In genomic region chr8:91531971-91532370, GRCm38 (mm10) we compare ENCODE assay signal across 9 mouse cellular contexts.
DNase-seq lines count a peak whose midpoint lies in the region; ATAC-seq and TF ChIP-seq lines count a peak whose summit lies in the region.
"Had no signal": no experiment of that assay in that cellular context is flagged by ENCODE, and none has a peak within 500 bp of the region (broad histone marks: within the 10 kb centered on the region; RNA-seq: fewer than 3 reads in every experiment).

No protein-coding gene starts in this region.

- H3K4me2 ChIP-seq in lung, postnatal 0 days (replicated peaks; ENCODE audit: low read depth, low read length) = no peak overlapping the region
- H3K4me2 ChIP-seq: limb, embryonic 15.5 days had no signal

- H3K4me1 ChIP-seq in ES-Bruce4 (ENCODE audit: control insufficient read depth, insufficient read depth, low read length) = no peaks in the 10 kb centered on the region
- H3K4me1 ChIP-seq in lung, postnatal 0 days (ENCODE audit: insufficient read depth, low read depth, low read length) = no peaks in the 10 kb centered on the region; the same call in 1 of the 2 replicates

- H3K9me3 ChIP-seq in ES-Bruce4 (replicated peaks; ENCODE audit: control insufficient read depth, insufficient read depth, low read length, poor library complexity, severe bottlenecking) = no peaks in the 10 kb centered on the region
- H3K9me3 ChIP-seq in lung, postnatal 0 days (ENCODE audit: low read length) = no peaks in the 10 kb centered on the region
- H3K9me3 ChIP-seq: limb, embryonic 15.5 days had no signal

- WGBS in lung, postnatal 0 days = 26% methylated on average over 8 of the region's 8 CpGs

- no peak for TF ChIP-seq POLR2A in ES-Bruce4 (IDR thresholded peaks at IDR 0.05; ENCODE audit: insufficient read depth, low read length)

- H3K9ac ChIP-seq in ES-Bruce4 (ENCODE audit: low read depth, poor library complexity, severe bottlenecking) = no peak overlapping the region
- no peak overlapping the region for H3K9ac ChIP-seq in lung, postnatal 0 days (replicated peaks; ENCODE audit: low read depth)
- H3K9ac ChIP-seq: limb, embryonic 15.5 days had no signal

- ATAC-seq in lung, postnatal 0 days = peak; percentile 44

- no peak overlapping the region for H3K4me3 ChIP-seq in ES-Bruce4 (ENCODE audit: low read depth, low read length)
- no peak overlapping the region for H3K4me3 ChIP-seq in lung, postnatal 0 days (ENCODE audit: low read depth, low read length)
- H3K4me3 ChIP-seq: limb, embryonic 15.5 days had no signal

- DNase-seq in adrenal gland, adult 2 months = peak; percentile 81
- DNase-seq in embryo, embryonic 11 days = peak; percentile 84
- DNase-seq in heart, adult 9 months (ENCODE audit: low spot score in 2 of 2) = peak; percentile 44 to 69
- peak; percentile 71 for DNase-seq in layer of hippocampus, adult 11-12 months (ENCODE audit: low spot score)
- peak; percentile 76 for DNase-seq in lung, postnatal 0 days (ENCODE audit: low spot score)
- peak; percentile 71 to 83 for DNase-seq in right cerebral cortex, postnatal 10 days (ENCODE audit: low spot score in 2 of 2)
- peak; percentile 48 to 81 for DNase-seq in urinary bladder, postnatal 4 days (ENCODE audit: low spot score in 2 of 2)

- peak; percentile 81 for TF ChIP-seq CTCF in ES-Bruce4 (IDR thresholded peaks at IDR 0.05; ENCODE audit: low read depth, low read length)
- TF ChIP-seq CTCF in lung, postnatal 0 days (IDR thresholded peaks at IDR 0.05) = peak; percentile 82

- H3K36me3 ChIP-seq in ES-Bruce4 (ENCODE audit: control insufficient read depth, insufficient read depth, low read length, poor library complexity, severe bottlenecking) = no peaks in the 10 kb centered on the region
- no peaks in the 10 kb centered on the region for H3K36me3 ChIP-seq in lung, postnatal 0 days (ENCODE audit: insufficient read depth, low read length)
- H3K36me3 ChIP-seq: limb, embryonic 15.5 days had no signal

- no peaks in the 10 kb centered on the region for H3K27me3 ChIP-seq in ES-Bruce4 (ENCODE audit: control insufficient read depth, insufficient read depth, low read length, poor library complexity, severe bottlenecking)
- no peaks in the 10 kb centered on the region for H3K27me3 ChIP-seq in lung, postnatal 0 days (replicated peaks; ENCODE audit: insufficient read depth, low read length)

- H3K27ac ChIP-seq in ES-Bruce4 (ENCODE audit: insufficient read depth, low read length) = no peak overlapping the region
- no peak overlapping the region for H3K27ac ChIP-seq in lung, postnatal 0 days (ENCODE audit: low read length)

- TF ChIP-seq EP300 in ES-Bruce4 (IDR thresholded peaks at IDR 0.05; ENCODE audit: insufficient read depth, low read depth, low read length) = no peak
- TF ChIP-seq EP300 in lung, postnatal 0 days (IDR thresholded peaks at IDR 0.05) = no peak
